Mouse (Mus musculus) lung, adult 2 months (tissue): ENCODE measurements around the gene Cul3. TPM values are rescaled to one million over a fixed set of nuclear protein-coding genes. Genes with fewer than 3 reads are reported as not detected.

Experiments
- DNase-seq: peaks from one replicate; pipeline ENCODE4 v3.0.0; 2022
- H3K4me1 ChIP-seq: fragments of 200-500 bp; 2 replicates; pipeline ENCODE4 v1.6.1; 2011; ENCODE audit warnings: low read length; ENCODE audit not compliant: control insufficient read depth, insufficient read depth
- H3K4me3 ChIP-seq: fragments of 200-500 bp; replicated peaks from 2 replicates; pipeline ENCODE3; 2011; ENCODE audit warnings: low read depth, mild to moderate bottlenecking, control low read depth, low read length; ENCODE audit errors: extremely low read depth
- CTCF ChIP-seq: fragments of 200-500 bp; IDR thresholded peaks from 2 replicates; pipeline ENCODE4 v1.5.1; 2011; ENCODE audit warnings: mild to moderate bottlenecking, low read length, control low read depth; ENCODE audit not compliant: insufficient read depth
- POLR2A ChIP-seq: fragments of 200-500 bp; IDR thresholded peaks from 2 replicates; pipeline ENCODE4 v1.6.1; 2011; ENCODE audit warnings: low read depth, mild to moderate bottlenecking, control low read depth, low read length, borderline replicate concordance; ENCODE audit errors: extremely low read depth
- WGBS: fragments of 180-500 bp; shearing (Covaris S2); methylation state at CpG from one replicate; pipeline ENCODE4 v1.1.7; 2018; 5-methylcytosine and 5-hydroxymethylcytosine counted together
- polyA plus RNA-seq: library from polyadenylated mRNA; depleted of rRNA; stranded (reverse); fragments of >200 nt; gene quantifications from 2 replicates; pipeline ENCODE4 v1.2.3, GENCODE M21; 2012; rRNA removed

Gene Cul3
- polyA plus RNA-seq, 1 experiment, result 13.2 TPM

DNA sequence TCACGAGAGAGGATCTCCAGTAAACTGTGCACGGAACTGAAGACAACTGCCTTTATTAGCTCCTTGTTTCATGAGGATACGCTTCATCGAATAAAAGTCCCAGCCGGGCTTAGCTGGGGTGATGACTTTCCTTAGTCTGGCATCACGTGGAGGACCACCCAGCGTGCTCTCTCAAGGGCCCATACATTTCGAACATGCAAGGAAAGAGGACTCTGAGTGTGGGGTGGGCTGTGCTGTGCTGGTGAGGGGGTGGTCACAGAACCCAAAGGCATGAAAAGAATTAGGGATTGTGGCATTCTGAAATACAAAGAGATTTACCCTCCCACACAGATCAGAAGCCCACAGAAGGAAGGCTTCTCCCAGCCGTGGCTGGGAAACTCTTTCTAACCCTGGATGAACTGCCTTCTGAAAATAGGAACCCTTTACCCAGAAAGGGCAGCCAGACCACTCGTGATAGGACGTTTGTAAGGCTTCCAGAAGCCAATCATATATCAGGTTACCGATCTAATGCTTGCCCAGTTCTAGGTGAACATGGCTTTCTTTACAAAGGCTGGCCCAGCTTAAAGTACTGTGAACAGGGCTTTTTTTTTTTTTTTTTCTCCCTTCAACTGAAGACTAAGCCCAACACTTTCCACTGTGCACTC is 100.1 kb downstream of the Cul3 start:
- H3K4me3 ChIP-seq, result no peak overlapping the region
- 62% methylated on average over 12 of the region's 12 CpGs for WGBS
- TF ChIP-seq CTCF (no peak), POLR2A (no peak)
- peaks cover 2% of the 10 kb centered on the region; the same call in 1 of the 2 replicates for H3K4me1 ChIP-seq
- DNase-seq, result no peak

GRCm38 (mm10) chr1:80239481-80239880 is 100.8 kb downstream of the Cul3 start:
- WGBS, result 80% methylated on average over 11 of the region's 11 CpGs
- no peak for TF ChIP-seq CTCF
- TF ChIP-seq POLR2A, result no peak
- Histone ChIP-seq H3K4me3 (no peak overlapping the region), H3K4me1 (peaks cover 2% of the 10 kb centered on the region; the same call in 1 of the 2 replicates)
- no peak for DNase-seq

DNA sequence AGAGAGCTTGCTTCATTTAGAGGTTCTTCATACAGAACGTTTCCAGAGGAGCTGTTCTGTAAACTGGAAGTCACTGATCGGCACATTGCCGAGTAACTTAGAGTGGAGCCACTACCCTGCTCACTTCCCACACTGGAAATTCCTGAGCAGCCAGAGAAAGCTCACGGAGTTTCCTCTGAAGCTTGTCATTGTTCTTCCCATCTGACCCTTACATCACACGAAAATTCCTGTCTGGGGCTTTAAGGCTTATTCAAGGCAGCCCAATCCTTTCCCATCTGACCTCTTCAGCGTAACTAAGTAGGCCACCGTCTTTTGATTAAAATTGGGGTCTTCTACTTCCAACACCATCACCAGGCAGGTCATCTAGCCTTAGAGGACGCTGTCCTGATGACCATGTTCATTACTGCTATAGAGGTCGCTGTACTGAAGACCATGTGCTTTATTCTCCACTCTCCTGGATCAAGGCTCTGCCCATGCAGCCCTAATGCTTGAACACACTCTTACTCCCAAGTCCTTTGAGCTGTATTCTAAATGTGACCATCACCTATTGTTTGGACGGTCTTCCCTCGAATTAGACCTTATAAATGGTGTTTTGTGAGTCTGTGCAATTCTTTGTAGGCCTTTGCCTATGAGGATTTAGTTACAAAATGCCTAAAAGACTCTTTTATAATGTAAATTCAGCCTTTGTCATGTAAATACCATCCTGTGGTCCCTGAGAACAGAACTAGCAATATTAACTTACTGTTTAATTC is 103.2 kb downstream of the Cul3 start:
- H3K4me1 ChIP-seq, result peaks cover 2% of the 10 kb centered on the region; the same call in 1 of the 2 replicates

GRCm38 (mm10) chr1:80236126-80236525 is 104.2 kb downstream of the Cul3 start:
- DNase-seq, result no peak
- no peak overlapping the region for H3K4me3 ChIP-seq
- TF ChIP-seq CTCF, result no peak
- TF ChIP-seq POLR2A, result no peak
- WGBS, result 25% methylated on average over 1 of the region's 1 CpGs
- H3K4me1 ChIP-seq, result peaks cover 2% of the 10 kb centered on the region; the same call in 1 of the 2 replicates

More for the DNA sequence above, 103.2 kb downstream of the Cul3 start:
- WGBS, result 53% methylated on average over 11 of the region's 11 CpGs
- no peak overlapping the region for H3K4me3 ChIP-seq
- DNase-seq, result no peak
- no peak for TF ChIP-seq CTCF
- TF ChIP-seq POLR2A, result no peak

DNA sequence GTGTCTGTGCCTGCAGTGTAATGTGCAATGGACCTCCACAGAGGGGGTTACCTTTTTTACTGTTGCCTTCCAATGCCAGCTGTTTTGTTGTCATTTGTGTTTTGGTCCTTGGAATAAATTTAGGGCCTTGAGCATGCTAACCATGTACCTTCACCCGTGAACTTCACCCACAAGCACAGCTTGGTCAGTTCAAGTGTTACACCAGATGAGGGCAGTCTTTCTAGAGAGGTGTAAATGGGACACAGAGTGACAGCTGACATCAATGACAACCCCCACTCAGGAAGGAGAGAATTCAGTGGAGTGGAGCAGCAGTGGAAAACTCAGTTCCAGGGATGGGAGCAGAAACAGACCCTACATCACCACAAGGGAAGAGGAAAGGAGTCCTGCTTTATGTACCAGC is 109.7 kb downstream of the Cul3 start:
- TF ChIP-seq CTCF (0 out of 2 replicates have a peak, but pooled peaks have one; percentile 3), POLR2A (no peak)
- Histone ChIP-seq H3K4me3 (no peak overlapping the region), H3K4me1 (no peaks in the 10 kb centered on the region; the same call in 1 of the 2 replicates)
- WGBS, result 60% methylated on average over 1 of the region's 1 CpGs
- DNase-seq, result no peak

- no peak for DNase-seq
- TF ChIP-seq POLR2A (no peak), CTCF (no peak)
- Histone ChIP-seq H3K4me1 (no peaks in the 10 kb centered on the region), H3K4me3 (no peak overlapping the region)
- 42% methylated on average over 3 of the region's 3 CpGs for whole genome bisulfite sequencing
Measured at GRCm38 (mm10) chr1:80224839-80225412, 115.4 kb downstream of the Cul3 start.

- no peak overlapping the region for H3K4me3 ChIP-seq
- WGBS, result 60% methylated on average over 4 of the region's 4 CpGs
- TF ChIP-seq POLR2A (no peak), CTCF (no peak)
- no peak for DNase-seq
- H3K4me1 ChIP-seq, result no peaks in the 10 kb centered on the region
Measured at GRCm38 (mm10) chr1:80221151-80221550, 119.1 kb downstream of the Cul3 start.

DNA sequence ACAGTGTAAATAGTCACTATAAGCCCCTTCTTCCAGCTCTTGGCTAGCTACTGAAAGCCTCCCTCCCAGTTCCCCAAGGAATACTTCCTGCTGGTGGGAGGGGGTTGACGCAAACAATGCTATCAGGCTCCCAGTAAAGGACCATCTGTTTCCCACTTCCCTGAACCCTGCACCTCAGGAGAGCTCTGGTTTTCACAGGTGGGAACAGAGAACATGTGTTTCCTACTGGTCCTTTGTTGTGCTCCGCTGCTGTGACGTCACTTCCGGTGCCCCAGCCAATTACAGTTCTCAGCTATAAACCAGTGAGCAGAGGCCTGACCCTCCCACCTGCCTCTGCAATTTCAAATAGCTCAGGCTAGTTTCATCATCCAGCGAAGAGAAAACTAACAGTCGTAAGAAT is 122.0 kb downstream of the Cul3 start, which contains the start of gene Fam124b:
TSS of gene Fam124b (minus strand) at position 206 of the 400 bp plus-strand sequence.
- Histone ChIP-seq H3K4me1 (no peaks in the 10 kb centered on the region), H3K4me3 (peak within 1 kb of the TSS; percentile 13)
- no peak for DNase-seq
- no peak for TF ChIP-seq CTCF
- TF ChIP-seq POLR2A, result no peak
- whole genome bisulfite sequencing, result 43% methylated on average over 6 of the region's 6 CpGs

Other genes with a start within 250 kb of the Cul3 start
- 2.2 and 3.0 TPM in 2 replicates for gene Fam124b, start 122.0 kb downstream of the Cul3 start, polyA plus RNA-seq
- not detected in 2 replicates for gene Gm45261, start 121.0 kb upstream of the Cul3 start, polyA plus RNA-seq